Mouse (Mus musculus): ENCODE measurements around the gene Gas2l3.
A peak's percentile ranks its signal among the peaks of the same experiment; 100 is the strongest.

Gene Gas2l3

GRCm38 (mm10) chr10:89443623-89444151, at the start of gene Gas2l3:
TSS of gene Gas2l3 (minus strand) at chr10:89443967.
- peak; percentile 74 to 81 for DNase-seq (ENCODE audit: low spot score in 2 of 2)

DNA sequence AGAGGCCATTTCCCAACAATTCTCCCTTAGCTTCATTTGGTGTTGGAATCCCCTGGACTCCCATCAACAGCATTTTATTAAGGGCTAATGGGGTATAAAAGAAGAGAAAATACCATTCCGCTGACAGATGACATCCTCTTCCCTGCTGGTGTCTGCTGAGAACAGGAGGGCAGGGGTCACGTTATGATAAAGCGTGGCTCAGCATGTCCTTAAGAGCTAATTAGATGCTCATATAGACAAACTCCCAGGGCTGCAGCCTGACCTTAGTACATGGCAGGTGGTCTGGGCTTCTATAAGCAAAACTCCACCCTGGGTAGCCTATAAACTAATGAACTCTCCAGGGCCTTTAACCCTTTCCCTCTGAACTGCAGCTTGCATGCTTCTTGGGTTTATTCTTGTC, 47.6 kb upstream of the Gas2l3 start:
- no peak for DNase-seq (ENCODE audit: low spot score in 2 of 2)

GRCm38 (mm10) chr10:89490250-89490649, 46.5 kb upstream of the Gas2l3 start:
- no peak for DNase-seq (ENCODE audit: low spot score in 2 of 2)

DNA sequence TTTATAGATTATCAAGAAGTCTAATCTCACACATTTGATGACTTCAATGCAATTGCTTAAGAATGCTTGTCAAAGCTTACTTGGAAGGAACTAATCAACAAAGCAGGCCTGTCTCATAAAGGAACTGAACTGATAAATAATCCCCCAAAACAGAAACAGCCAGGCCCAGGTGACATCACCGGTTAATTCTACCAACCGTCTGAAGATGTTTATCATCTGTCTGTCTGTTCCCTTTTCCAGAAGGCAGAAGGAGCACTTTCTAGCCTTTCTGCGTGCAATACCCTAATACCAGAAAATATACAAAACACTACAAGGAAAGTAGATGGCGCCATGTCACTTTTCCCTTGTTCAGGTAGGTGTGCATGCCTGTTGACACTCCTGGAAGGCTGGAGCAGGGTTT, 45.7 kb upstream of the Gas2l3 start:
- DNase-seq (ENCODE audit: low spot score in 2 of 2), result no peak

- DNase-seq (ENCODE audit: low spot score in 2 of 2), result no peak
Observed at GRCm38 (mm10) chr10:89486995-89487742, 43.4 kb upstream of the Gas2l3 start.

DNA sequence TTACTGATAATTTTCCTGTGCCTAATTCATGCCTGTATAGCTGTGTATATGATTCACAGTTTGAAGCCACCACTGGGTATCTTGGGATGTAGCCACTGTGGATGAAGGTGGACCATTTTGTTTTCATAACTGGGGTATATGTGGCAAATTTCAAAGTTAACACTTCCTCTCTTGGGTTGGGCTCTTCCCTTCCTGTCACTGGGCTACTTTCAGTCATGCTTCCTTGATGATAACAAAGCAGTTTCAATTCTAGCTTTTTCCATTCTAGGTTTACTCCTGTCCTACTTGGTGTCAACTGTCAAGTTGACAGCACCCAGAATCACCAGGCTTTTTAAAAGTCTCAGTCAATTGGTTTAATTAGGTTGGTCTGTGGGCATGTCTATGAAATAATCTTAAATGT, 41.1 kb upstream of the Gas2l3 start:
- no peak for DNase-seq (ENCODE audit: low spot score in 2 of 2)

DNA sequence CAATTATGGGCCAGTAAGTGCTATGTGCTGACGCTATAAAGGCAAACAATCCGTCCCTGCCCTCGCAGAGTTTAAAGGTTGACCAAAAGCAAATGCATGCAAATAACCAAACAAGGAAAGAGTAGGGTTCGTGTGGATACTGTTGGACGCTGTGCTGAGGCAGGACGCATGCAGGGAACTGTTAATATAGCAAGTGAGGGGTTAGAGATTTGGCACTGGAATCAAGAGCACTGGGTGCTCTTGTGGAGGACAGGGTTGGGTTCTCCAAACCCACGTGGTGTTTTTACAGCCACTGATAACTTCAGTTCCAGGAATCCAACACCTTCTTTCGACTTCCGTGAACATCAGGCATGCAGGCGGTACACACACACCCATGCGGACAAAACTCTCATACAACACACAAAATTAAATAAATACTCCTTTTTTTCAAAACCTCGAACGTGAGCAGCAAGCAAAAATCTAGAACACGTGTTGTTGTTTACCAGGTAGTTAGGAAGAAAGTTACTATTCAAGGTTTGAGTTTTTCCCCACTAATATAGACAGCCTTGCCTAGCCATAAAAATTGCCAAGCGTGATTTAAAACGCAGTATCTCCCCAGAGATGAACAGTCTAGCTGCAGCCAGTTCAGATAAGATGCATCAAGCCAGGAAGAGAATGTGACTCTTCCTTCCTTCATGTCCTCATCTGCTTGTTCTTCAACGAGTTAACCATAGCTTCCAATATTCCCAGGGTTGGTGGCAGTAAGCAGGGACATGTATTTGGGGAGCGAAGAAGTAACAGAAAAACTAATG, 40.2 kb upstream of the Gas2l3 start:
- no peak for DNase-seq (ENCODE audit: low spot score in 2 of 2)

GRCm38 (mm10) chr10:89483113-89483512, 39.3 kb upstream of the Gas2l3 start:
- DNase-seq (ENCODE audit: low spot score in 2 of 2), result no peak

- no peak for DNase-seq (ENCODE audit: low spot score in 2 of 2)
Observed at GRCm38 (mm10) chr10:89482142-89482681, 38.4 kb upstream of the Gas2l3 start.

DNA sequence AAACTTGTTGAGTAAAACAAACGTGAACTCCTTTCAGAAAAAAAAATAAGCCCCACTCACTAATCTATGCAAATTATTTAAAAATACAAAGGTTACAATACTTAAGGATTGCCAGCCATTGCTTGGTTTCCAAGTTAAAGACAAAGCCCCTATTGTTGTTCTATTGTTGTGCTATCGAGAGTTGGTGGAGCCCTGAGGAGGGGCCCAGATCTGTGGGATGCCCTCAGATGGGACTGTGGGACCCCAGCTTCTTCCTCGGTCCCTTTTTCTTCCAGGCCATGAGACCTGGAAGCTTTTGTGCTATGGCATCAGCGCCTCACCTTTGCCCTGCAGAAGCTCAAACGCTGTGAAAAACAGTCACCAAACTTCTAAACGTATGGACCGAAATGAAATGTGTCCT, 37.9 kb upstream of the Gas2l3 start:
- DNase-seq (ENCODE audit: low spot score in 2 of 2), result no peak

DNA sequence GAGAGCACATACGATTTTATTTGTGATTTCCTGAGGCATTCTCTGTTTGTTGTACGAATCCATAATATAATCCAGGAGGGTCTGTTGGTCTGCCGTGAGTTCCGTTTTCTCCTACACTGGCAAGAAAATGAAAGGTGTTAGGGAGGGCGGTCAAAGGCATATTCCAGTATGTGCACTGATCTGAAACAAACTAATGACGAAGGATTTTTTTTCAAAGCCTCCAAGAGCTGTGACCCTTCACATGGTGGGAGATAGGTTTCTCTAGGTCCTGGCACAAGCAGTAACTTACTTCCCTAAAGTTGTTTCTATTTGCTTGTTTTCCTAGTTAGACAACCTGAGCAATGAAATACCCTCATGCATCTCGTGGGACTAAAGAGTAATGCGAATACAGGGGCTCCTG, 35.0 kb upstream of the Gas2l3 start:
- no peak for DNase-seq (ENCODE audit: low spot score in 2 of 2)

GRCm38 (mm10) chr10:89470596-89471353, 27.0 kb upstream of the Gas2l3 start:
- no peak for DNase-seq (ENCODE audit: low spot score in 2 of 2)

DNA sequence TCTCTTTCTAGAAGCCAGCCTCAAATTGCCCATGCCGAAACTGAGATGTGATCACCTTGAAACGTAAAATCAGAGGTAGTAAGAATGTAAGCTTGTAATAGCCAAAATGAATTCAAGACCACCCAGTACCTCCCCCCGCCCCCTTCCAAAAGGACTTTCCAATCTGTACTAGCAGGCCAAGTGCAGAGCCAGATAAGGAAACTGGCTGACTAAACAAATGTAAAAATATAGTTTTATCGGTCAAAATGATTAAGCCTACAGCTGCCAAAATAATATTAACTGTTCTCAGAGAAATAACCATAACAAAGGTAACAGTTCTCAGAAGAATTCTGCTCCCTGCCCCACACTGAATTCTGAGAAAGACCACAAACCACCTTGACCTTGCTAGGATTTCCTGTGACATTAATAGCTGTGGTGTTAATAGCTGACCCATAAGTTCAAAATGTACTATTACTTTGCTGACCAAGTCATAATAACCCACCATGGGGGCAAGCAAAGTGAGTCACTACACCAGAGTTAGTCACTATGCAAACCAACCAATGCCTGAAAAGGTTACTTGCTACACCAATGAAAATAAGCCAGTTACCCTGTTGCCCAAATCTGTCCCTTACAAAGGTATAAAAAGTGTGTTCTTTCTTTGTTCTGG, 21.1 kb upstream of the Gas2l3 start:
- DNase-seq (ENCODE audit: low spot score in 2 of 2), result no peak

DNA sequence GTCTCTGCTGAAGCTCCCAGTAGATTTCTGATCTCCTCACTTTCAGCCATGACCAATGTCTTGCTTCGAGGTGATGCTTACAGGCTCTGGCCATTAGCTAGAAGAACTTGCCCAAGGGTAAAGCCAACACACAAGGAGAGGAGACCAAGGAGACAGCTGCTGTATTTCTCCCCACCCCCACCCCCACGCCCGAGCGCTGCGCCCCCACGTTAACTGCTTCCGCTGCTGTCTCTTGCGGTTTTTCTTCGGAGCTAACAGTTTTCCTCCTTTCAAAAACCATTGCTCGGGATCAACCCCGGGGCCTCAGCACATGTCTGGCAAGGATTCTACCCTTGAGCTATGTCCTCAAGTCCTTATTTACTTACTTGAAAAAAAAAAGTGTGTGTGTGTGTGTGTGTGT, 19.1 kb upstream of the Gas2l3 start:
- DNase-seq (ENCODE audit: low spot score in 2 of 2), result no peak

DNA sequence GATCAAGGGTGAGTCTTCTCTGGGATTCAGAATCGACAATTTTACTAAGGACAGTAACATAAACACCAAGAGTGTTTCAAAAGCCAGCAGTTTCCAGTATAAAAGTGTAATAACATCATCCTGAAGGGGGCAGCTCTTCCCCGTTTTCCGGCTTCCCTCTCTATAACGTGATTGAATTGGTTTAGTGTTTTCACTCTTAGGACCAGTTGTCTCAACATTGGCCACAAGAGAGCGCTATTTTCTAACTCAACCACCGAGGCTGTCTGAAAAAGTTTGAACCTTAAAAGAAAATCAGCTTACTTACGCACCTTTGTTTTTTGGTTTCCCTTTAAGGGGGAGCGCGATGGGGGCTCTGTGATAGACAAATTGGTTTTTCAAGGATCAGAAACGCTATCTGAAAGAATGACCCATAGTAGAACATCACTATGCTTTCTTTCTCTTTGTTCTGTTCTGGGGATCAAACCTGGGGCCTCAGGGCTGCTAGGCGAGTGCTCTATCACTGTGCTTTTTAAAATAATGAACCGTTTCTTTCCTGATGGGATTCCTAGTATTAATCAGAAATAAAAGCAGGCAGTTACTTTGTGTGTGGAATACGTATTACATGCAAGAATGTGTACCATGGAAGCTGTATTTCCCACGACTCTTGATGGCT, 18.2 kb upstream of the Gas2l3 start:
- peak; percentile 16 to 55 for DNase-seq (ENCODE audit: low spot score in 2 of 2)

DNA sequence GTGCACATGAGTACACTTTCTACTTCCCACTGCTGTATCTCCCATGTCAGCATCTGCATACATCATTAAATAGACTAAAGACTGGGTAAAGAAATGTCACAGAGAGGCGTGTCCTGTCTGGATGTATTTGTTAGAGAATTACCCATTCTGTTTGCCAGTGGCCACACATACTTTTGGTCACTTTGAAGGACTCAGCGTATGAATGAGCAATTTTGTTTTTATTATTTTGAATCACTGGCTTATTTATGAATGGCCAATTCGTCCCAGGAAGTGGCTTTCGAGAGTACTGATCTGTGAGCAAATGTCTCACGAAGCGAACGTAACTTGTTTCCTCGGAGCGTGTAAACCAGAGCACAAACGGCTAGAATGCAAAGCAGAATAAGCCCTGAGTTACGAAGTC, 17.2 kb upstream of the Gas2l3 start:
- DNase-seq (ENCODE audit: low spot score in 2 of 2), result no peak

DNA sequence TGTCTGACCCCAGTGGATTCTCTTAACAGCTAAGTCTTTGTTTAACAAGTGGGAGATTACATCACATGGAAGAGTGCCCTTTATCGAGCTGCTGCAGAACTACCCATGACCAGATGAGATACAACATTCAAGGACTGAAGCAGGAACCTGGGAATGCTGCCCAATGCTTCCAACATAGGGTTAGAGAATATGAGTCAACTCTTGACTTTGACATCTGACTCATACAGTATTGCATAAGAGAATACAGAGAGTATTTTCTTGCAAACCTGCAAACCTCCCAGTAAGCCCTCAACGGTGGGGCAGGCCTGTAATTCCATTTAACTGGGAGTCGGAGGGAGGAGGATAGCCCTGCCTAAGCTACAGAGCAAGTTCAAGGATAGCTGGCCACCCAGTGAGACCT, 15.0 kb upstream of the Gas2l3 start:
- no peak for DNase-seq (ENCODE audit: low spot score in 2 of 2)

- no peak for DNase-seq (ENCODE audit: low spot score in 2 of 2)
Observed at GRCm38 (mm10) chr10:89453794-89454193, 10.0 kb upstream of the Gas2l3 start.

- DNase-seq (ENCODE audit: low spot score in 2 of 2), result no peak
Observed at GRCm38 (mm10) chr10:89453068-89453641, 9.4 kb upstream of the Gas2l3 start.

DNA sequence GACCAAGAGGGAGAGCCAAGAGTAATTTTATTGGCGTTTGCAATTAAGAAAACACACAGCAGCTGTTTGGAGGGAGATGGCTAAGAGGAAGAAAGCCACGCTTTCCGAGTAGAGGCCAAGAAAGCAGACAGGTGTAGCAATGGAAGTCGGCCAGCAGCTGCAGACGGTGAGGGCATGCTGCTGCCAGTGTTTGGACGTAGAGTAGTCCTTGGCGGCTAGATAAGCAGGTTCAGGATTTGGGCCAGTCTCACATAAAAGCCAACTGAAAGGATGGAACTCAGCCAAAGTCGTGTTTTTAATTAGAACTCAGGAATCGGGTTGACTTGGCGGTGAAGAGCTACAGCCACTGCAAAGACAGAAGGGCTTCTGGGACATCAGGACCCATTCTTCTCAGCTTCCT, 6.6 kb upstream of the Gas2l3 start:
- DNase-seq (ENCODE audit: low spot score in 2 of 2), result no peak

- no peak for DNase-seq (ENCODE audit: low spot score in 2 of 2)
Observed at GRCm38 (mm10) chr10:89444381-89444780, 614 bp upstream of the Gas2l3 start.
